Mouse (Mus musculus) T-cell, adult 2 months (primary cell): Measurements from ENCODE around the gene Anapc5.

ENCODE experiments used
- DNase-seq: peaks from one replicate; pipeline ENCODE4 v3.0.0; 2022; ENCODE audit warnings: low spot score

Gene Anapc5

GRCm38 (mm10) chr5:122767283-122767682 lies 53.9 kb downstream of the Anapc5 start:
- no peak for DNase-seq

DNA sequence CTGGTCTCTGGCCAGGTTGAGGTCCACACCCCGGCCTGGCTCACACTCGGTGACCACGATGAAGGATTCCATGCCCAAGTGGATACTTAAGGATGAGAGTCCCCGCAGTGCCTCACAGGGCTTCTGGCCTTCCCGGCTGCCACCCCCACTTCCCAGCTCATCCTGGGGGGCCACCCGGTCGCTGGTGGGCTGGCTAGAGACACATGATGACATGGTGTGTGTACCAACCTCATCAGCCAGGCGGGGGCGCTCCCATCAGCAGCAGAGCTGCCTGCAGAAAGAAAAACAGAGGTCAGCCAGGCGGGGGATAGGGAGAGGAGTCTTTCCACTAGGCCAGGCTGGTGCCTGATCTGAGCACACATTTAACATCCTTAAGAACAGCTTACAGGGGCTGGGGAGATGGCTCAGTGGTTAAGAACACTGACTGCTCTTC lies 57.1 kb downstream of the Anapc5 start:
- DNase-seq, result no peak

GRCm38 (mm10) chr5:122763271-122764031 lies 57.7 kb downstream of the Anapc5 start:
- no peak for DNase-seq

- no peak for DNase-seq
Measured at GRCm38 (mm10) chr5:122756680-122757079, 64.5 kb downstream of the Anapc5 start.

GRCm38 (mm10) chr5:122756144-122756543 lies 65.0 kb downstream of the Anapc5 start:
- DNase-seq, result no peak

- DNase-seq, result no peak
Measured at GRCm38 (mm10) chr5:122755620-122756019, 65.5 kb downstream of the Anapc5 start.

DNA sequence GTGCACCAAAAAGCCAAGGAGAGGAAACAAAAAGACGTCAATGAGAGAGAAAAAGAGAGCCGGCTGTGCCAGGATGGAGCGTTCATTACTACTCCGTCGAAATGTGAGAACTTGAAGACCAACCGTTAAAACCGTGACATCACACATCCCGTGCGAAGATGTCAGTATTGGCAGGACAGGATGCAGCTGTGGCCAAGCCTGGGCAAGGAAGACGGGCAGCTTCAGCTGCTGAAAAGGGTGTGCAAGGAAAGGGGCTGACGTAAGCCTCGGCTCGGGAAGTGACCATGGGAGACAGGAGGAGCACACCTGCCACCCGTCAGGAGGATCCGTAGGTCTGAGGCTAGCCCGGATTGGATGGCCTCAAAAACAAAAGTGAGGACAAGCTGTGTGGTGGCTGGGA lies 66.7 kb downstream of the Anapc5 start:
- DNase-seq, result no peak

DNA sequence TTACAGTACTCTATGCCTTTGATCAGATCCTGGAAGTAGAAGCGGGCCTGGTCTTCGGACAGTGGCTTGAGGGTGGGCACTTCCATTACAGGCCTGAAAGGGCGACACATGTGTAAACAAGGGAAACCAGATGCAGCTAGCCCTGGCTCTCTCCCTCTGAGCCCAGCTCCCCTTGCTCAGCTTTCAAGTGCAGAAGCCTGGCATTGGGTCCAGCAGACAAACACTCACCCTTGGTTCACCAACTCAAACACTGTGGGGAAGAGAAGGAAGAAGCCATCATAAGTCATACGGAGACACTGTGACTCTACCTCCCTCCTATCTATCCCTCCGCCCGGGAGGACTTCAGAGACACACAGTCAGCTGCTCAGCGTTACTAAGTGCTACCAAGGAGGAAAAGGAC lies 73.2 kb downstream of the Anapc5 start:
- DNase-seq, result no peak

- DNase-seq, result no peak
Measured at GRCm38 (mm10) chr5:122743880-122744422, 77.2 kb downstream of the Anapc5 start.
